In genomic region chr11:98969496-98969927, GRCm38 (mm10) we compare ENCODE assay signal across 9 mouse cellular contexts. TPM values are rescaled to one million over a fixed set of nuclear protein-coding genes. Genes with fewer than 3 reads are reported as not detected.
DNase-seq lines count a peak whose midpoint lies in the region; ATAC-seq and TF ChIP-seq lines count a peak whose summit lies in the region.
"Had no signal": no experiment of that assay in that cellular context is flagged by ENCODE, and none has a peak within 500 bp of the region (broad histone marks: within the 10 kb centered on the region; RNA-seq: fewer than 3 reads in every experiment).

No protein-coding gene starts in this region.

- H3K4me1 ChIP-seq in forebrain, embryonic 15.5 days = peaks cover 76% of the 10 kb centered on the region
- peaks cover 63% of the 10 kb centered on the region for H3K4me1 ChIP-seq in neural tube, embryonic 11.5 days (ENCODE audit: control insufficient read depth, insufficient read depth, low read length)

- intact Hi-C loops in gastrocnemius, adult 2 months (cut with DNase I) = loop anchor here (5.0 kb wide), 1 partner anchor 107 kb away; the partner anchor contains the start of gene Wipf2
- intact Hi-C loops in gastrocnemius, postnatal 14 days (cut with DNase I; ENCODE audit: low total_unique reads) = no loop called here

- H3K27ac ChIP-seq in gastrocnemius, adult 2 months = 0 out of 2 replicates have a peak overlapping the region, but pooled peaks have one; percentile 12
- H3K27ac ChIP-seq in forebrain, embryonic 15.5 days (replicated peaks) = peak overlapping the region; percentile 95
- peak overlapping the region; percentile 96 for H3K27ac ChIP-seq in neural tube, embryonic 11.5 days (ENCODE audit: low read depth, low read length)
- H3K27ac ChIP-seq: liver, embryonic 15.5 days had no signal

- H3K9ac ChIP-seq in forebrain, embryonic 15.5 days (replicated peaks) = no peak overlapping the region; the same call in 1 of the 2 replicates
- peak overlapping the region; percentile 58 for H3K9ac ChIP-seq in neural tube, embryonic 11.5 days (ENCODE audit: low read length)
- H3K9ac ChIP-seq: liver, embryonic 15.5 days had no signal

- no peak for TF ChIP-seq CTCF in gastrocnemius, adult 2 months (IDR thresholded peaks at IDR 0.05)

- no peak overlapping the region for H3K4me3 ChIP-seq in gastrocnemius, adult 2 months
- H3K4me3 ChIP-seq in forebrain, embryonic 15.5 days = peak overlapping the region; percentile 18; the same call in 1 of the 2 replicates
- peak overlapping the region; percentile 32 for H3K4me3 ChIP-seq in neural tube, embryonic 11.5 days (ENCODE audit: low read depth, low read length)
- H3K4me3 ChIP-seq: liver, embryonic 15.5 days had no signal

- WGBS in forebrain, embryonic 15.5 days = 8% methylated on average over 16 of the region's 17 CpGs
- WGBS in neural tube, embryonic 11.5 days = 8% methylated on average over 17 of the region's 17 CpGs

- DNase-seq in gastrocnemius, adult 2 months = peak; percentile 64
- DNase-seq in gastrocnemius, postnatal 14 days = no peak
- peak; percentile 78 for DNase-seq in Muller cell, postnatal 12 days (ENCODE audit: inconsistent ontology term)
- peak; percentile 79 to 87 for DNase-seq in layer of hippocampus, adult 18-20 months (ENCODE audit: low spot score in 2 of 2)
- peak; percentile 85 for DNase-seq in neural tube, embryonic 11.5 days (ENCODE audit: low spot score)
- DNase-seq in T-cell, adult 2 months (ENCODE audit: low spot score) = no peak
- no peak for DNase-seq in gastrocnemius, postnatal 25 days

- H3K27me3 ChIP-seq in forebrain, embryonic 15.5 days = no peaks in the 10 kb centered on the region
- H3K27me3 ChIP-seq in neural tube, embryonic 11.5 days (ENCODE audit: control insufficient read depth, insufficient read depth, low read length) = no peaks in the 10 kb centered on the region

- 0 out of 2 replicates have a peak, but pooled peaks cover 5% of the 10 kb centered on the region for H3K36me3 ChIP-seq in forebrain, embryonic 15.5 days
- peaks cover 30% of the 10 kb centered on the region for H3K36me3 ChIP-seq in neural tube, embryonic 11.5 days (ENCODE audit: control insufficient read depth, insufficient read depth, low read length)

- no peaks in the 10 kb centered on the region for H3K9me3 ChIP-seq in forebrain, embryonic 15.5 days
- H3K9me3 ChIP-seq in neural tube, embryonic 11.5 days (ENCODE audit: control insufficient read depth, low read length) = no peaks in the 10 kb centered on the region
- H3K9me3 ChIP-seq: liver, embryonic 15.5 days had no signal

- H3K4me2 ChIP-seq in forebrain, embryonic 15.5 days (replicated peaks) = peak overlapping the region; percentile 43
- H3K4me2 ChIP-seq in neural tube, embryonic 11.5 days (ENCODE audit: low read depth) = peak overlapping the region; percentile 98

- peak; percentile 70 for ATAC-seq in forebrain, embryonic 15.5 days (replicated peaks)
- peak; percentile 32 for ATAC-seq in neural tube, embryonic 11.5 days (ENCODE audit: insufficient read depth, low FRiP score, low TSS enrichment)

RNA-seq across cellular contexts. Expression of gene Gjd3, which starts 13.3 kb away (rescaled TPM):
- total RNA-seq in gastrocnemius, adult 2 months (2021) = not detected
- not detected for total RNA-seq in gastrocnemius, postnatal 14 days (2021)
- 0.62 and 0.84 TPM in 2 replicates for polyA plus RNA-seq in forebrain, embryonic 15.5 days (2015; fragmentation: Nextera tagmentation; extraction: Ambion mirVana)
- total RNA-seq in layer of hippocampus, adult 18-20 months (2021) = 1 to 10 TPM in 1 of 2 experiments, under 1 TPM in 1; 0.52 to 1.2 TPM
- 0.57 TPM in 1 of 2 replicates, not detected in the other for polyA plus RNA-seq in neural tube, embryonic 11.5 days (2014; fragmentation: Nextera tagmentation; extraction: Ambion mirVana)
- not detected for total RNA-seq in gastrocnemius, postnatal 25 days (2021)
- polyA plus RNA-seq: liver, embryonic 15.5 days had no signal

RNA-seq across cellular contexts. Expression of gene Rara, which starts 41.9 kb away (rescaled TPM):
- 10 to 100 TPM; 10.2 to 12.4 TPM for total RNA-seq in gastrocnemius, adult 2 months (2021)
- total RNA-seq in gastrocnemius, postnatal 14 days (2021) = 10 to 100 TPM; 13.7 to 19.7 TPM
- 9.2 and 9.9 TPM in 2 replicates for polyA plus RNA-seq in forebrain, embryonic 15.5 days (2015; fragmentation: Nextera tagmentation; extraction: Ambion mirVana)
- total RNA-seq in layer of hippocampus, adult 18-20 months (2021) = 10 to 100 TPM; 18.3 to 26.6 TPM
- polyA plus RNA-seq in neural tube, embryonic 11.5 days (2014; fragmentation: Nextera tagmentation; extraction: Ambion mirVana) = 73.2 and 75.1 TPM in 2 replicates
- total RNA-seq in gastrocnemius, postnatal 25 days (2021) = 10 to 100 TPM in 1 of 2 experiments, 1 to 10 TPM in 1; 9.4 to 12.8 TPM

RNA-seq across cellular contexts. Expression of gene Top2a, which starts 54.5 kb away (rescaled TPM):
- total RNA-seq in gastrocnemius, adult 2 months (2021) = under 1 TPM; 0.11 to 0.18 TPM
- 10 to 100 TPM; 13.8 to 16.9 TPM for total RNA-seq in gastrocnemius, postnatal 14 days (2021)
- polyA plus RNA-seq in forebrain, embryonic 15.5 days (2015; fragmentation: Nextera tagmentation; extraction: Ambion mirVana) = 126 and 141 TPM in 2 replicates
- total RNA-seq in layer of hippocampus, adult 18-20 months (2021) = under 1 TPM; 0.52 to 0.96 TPM
- 338 and 339 TPM in 2 replicates for polyA plus RNA-seq in neural tube, embryonic 11.5 days (2014; fragmentation: Nextera tagmentation; extraction: Ambion mirVana)
- total RNA-seq in gastrocnemius, postnatal 25 days (2021) = 1 to 10 TPM; 2.3 to 3.8 TPM

Comparison
In these comparisons a context has a peak if more than half of its experiments do, and no peak if none do; other contexts are left out.
1. DNase-seq: peak in gastrocnemius, adult 2 months (single experiment), Muller cell, postnatal 12 days (single experiment), layer of hippocampus, adult 18-20 months (2 of 2) and neural tube, embryonic 11.5 days (single experiment); none in gastrocnemius, postnatal 14 days (single experiment), T-cell, adult 2 months (single experiment) and gastrocnemius, postnatal 25 days (single experiment).
2. H3K27ac ChIP-seq: peak in every context shown above with its lines; median percentile 96 in neural tube, embryonic 11.5 days; 95 in forebrain, embryonic 15.5 days; 12 in gastrocnemius, adult 2 months.